ENCODE assay signal across 10 mouse cellular contexts in genomic region chr12:117345088-117345977, GRCm38 (mm10).
DNase-seq lines count a peak whose midpoint lies in the region; ATAC-seq lines count a peak whose summit lies in the region.
"Had no signal": no experiment of that assay in that cellular context is flagged by ENCODE, and none has a peak within 500 bp of the region (broad histone marks: within the 10 kb centered on the region; RNA-seq: fewer than 3 reads in every experiment).

No protein-coding gene starts in this region.

- no peaks in the 10 kb centered on the region for H3K36me3 ChIP-seq in neural tube, embryonic 12.5 days
- H3K36me3 ChIP-seq: G1E; heart, embryonic 15.5 days had no signal

- WGBS in neural tube, embryonic 12.5 days: 12% methylated on average over 20 of the region's 20 CpGs

- ATAC-seq in neural tube, embryonic 12.5 days (ENCODE audit: low FRiP score, low read depth): peak; percentile 92

- H3K4me2 ChIP-seq in neural tube, embryonic 12.5 days (replicated peaks): peak overlapping the region; percentile 56
- H3K4me2 ChIP-seq: heart, embryonic 15.5 days had no signal

- H3K9me3 ChIP-seq in neural tube, embryonic 12.5 days: no peaks in the 10 kb centered on the region
- H3K9me3 ChIP-seq: heart, embryonic 15.5 days had no signal

- H3K27me3 ChIP-seq in neural tube, embryonic 12.5 days (replicated peaks): no peaks in the 10 kb centered on the region
- H3K27me3 ChIP-seq: heart, embryonic 15.5 days had no signal

- H3K27ac ChIP-seq in neural tube, embryonic 12.5 days: peak overlapping the region; percentile 77
- H3K27ac ChIP-seq: heart, embryonic 15.5 days had no signal

- intact Hi-C loops in gastrocnemius, postnatal 14 days (cut with DNase I; ENCODE audit: low total_unique reads): no loop called here

- no peak overlapping the region for H3K4me3 ChIP-seq in neural tube, embryonic 12.5 days
- H3K4me3 ChIP-seq: heart, embryonic 15.5 days had no signal

- H3K9ac ChIP-seq in neural tube, embryonic 12.5 days: peak overlapping the region; percentile 30; the same call in 1 of the 2 replicates
- H3K9ac ChIP-seq: heart, embryonic 15.5 days had no signal

- peak; percentile 38 for DNase-seq in thymus, postnatal 14 days
- no peak for DNase-seq in thymus, adult 18-20 months
- peak; percentile 77 for DNase-seq in forelimb bud, embryonic 11.5 days (ENCODE audit: low read depth, low spot score)
- DNase-seq in left cerebral cortex, adult 11 months (ENCODE audit: low spot score): peak; percentile 81
- no peak for DNase-seq in adrenal gland, postnatal 14 days
- DNase-seq in gastrocnemius, postnatal 14 days: no peak
- no peak for DNase-seq in heart, adult 11 months

- H3K4me1 ChIP-seq in neural tube, embryonic 12.5 days: peaks cover 41% of the 10 kb centered on the region

Comparison
In these comparisons a context has a peak if more than half of its experiments do, and no peak if none do; other contexts are left out.
1. DNase-seq: peak in thymus, postnatal 14 days (single experiment), forelimb bud, embryonic 11.5 days (single experiment) and left cerebral cortex, adult 11 months (single experiment); none in thymus, adult 18-20 months (0 of 2), adrenal gland, postnatal 14 days (single experiment), gastrocnemius, postnatal 14 days (single experiment) and heart, adult 11 months (single experiment).